Mouse (Mus musculus) kidney, postnatal 10 days (tissue): ENCODE measurements around the gene Ly75.

Source experiments
- DNase-seq: peaks from one replicate; pipeline ENCODE4 v3.0.0; 2021; ENCODE audit warnings: mixed read lengths

The Ly75 gene

GRCm38 (mm10) chr2:60382858-60383669 lies at the start of gene Ly75:
Gene Ly75, minus strand, starts transcription at chr2:60383303.
- DNase-seq, result peak; percentile 90

- DNase-seq, result no peak
Observed at GRCm38 (mm10) chr2:60430315-60431021, 47.4 kb upstream of the Ly75 start.

- peak; percentile 82 for DNase-seq
Observed at GRCm38 (mm10) chr2:60418075-60418474, 35.0 kb upstream of the Ly75 start.

- DNase-seq, result no peak
Observed at GRCm38 (mm10) chr2:60414334-60414733, 31.2 kb upstream of the Ly75 start.

- DNase-seq, result no peak
Observed at GRCm38 (mm10) chr2:60413006-60413650, 30.0 kb upstream of the Ly75 start.

GRCm38 (mm10) chr2:60411181-60411580 lies 28.1 kb upstream of the Ly75 start:
- no peak for DNase-seq

- no peak for DNase-seq
Observed at GRCm38 (mm10) chr2:60409989-60410763, 27.1 kb upstream of the Ly75 start.

- no peak for DNase-seq
Observed at GRCm38 (mm10) chr2:60409194-60409593, 26.1 kb upstream of the Ly75 start.

GRCm38 (mm10) chr2:60407387-60407786 lies 24.3 kb upstream of the Ly75 start:
- no peak for DNase-seq

- no peak for DNase-seq
Observed at GRCm38 (mm10) chr2:60405431-60405830, 22.3 kb upstream of the Ly75 start.

- no peak for DNase-seq
Observed at GRCm38 (mm10) chr2:60404763-60405162, 21.7 kb upstream of the Ly75 start.

- DNase-seq, result no peak
Observed at GRCm38 (mm10) chr2:60401694-60402093, 18.6 kb upstream of the Ly75 start.

GRCm38 (mm10) chr2:60393786-60394185 lies 10.7 kb upstream of the Ly75 start:
- no peak for DNase-seq

- no peak for DNase-seq
Observed at GRCm38 (mm10) chr2:60392286-60392685, 9.2 kb upstream of the Ly75 start.

GRCm38 (mm10) chr2:60387363-60387762 lies 4.3 kb upstream of the Ly75 start:
- DNase-seq, result no peak

- DNase-seq, result no peak
Observed at GRCm38 (mm10) chr2:60386835-60387234, 3.7 kb upstream of the Ly75 start.

GRCm38 (mm10) chr2:60384763-60385085 lies 1.6 kb upstream of the Ly75 start:
- peak; percentile 32 for DNase-seq

GRCm38 (mm10) chr2:60384083-60384762 lies 1.1 kb upstream of the Ly75 start:
- no peak for DNase-seq

- no peak for DNase-seq
Observed at GRCm38 (mm10) chr2:60382346-60382745, 757 bp downstream of the Ly75 start.

- no peak for DNase-seq
Observed at GRCm38 (mm10) chr2:60377260-60377659, 5.8 kb downstream of the Ly75 start.

- DNase-seq, result no peak
Observed at GRCm38 (mm10) chr2:60375608-60376107, 7.4 kb downstream of the Ly75 start.

- DNase-seq, result no peak
Observed at GRCm38 (mm10) chr2:60375126-60375525, 8.0 kb downstream of the Ly75 start.
